Mouse (Mus musculus): ENCODE measurements around the gene Npas3. TPM values are rescaled to one million over a fixed set of nuclear protein-coding genes. Genes with fewer than 3 reads are reported as not detected.

Gene Npas3
- polyA plus RNA-seq, 1 experiment from 2014 or later = 6.3 TPM

- Histone ChIP-seq H3K9ac (replicated peaks) (no peak overlapping the region), H3K4me1 (replicated peaks) (no peaks in the 10 kb centered on the region; the same call in 1 of the 2 replicates), H3K4me2 (no peak overlapping the region), H3K27ac (no peak overlapping the region), H3K36me3 (no peaks in the 10 kb centered on the region), H3K4me3 (replicated peaks) (no peak overlapping the region), H3K27me3 (no peaks in the 10 kb centered on the region), H3K9me3 (no peaks in the 10 kb centered on the region)
- no peak for ATAC-seq (ENCODE audit: insufficient number of reproducible peaks, insufficient read depth, low FRiP score, low TSS enrichment, low read depth)
- 80% methylated on average over 15 of the region's 15 CpGs for WGBS
Measured at GRCm38 (mm10) chr12:54044606-54045334, 796.3 kb downstream of the Npas3 start.

- H3K27me3 ChIP-seq = no peaks in the 10 kb centered on the region
- no peak overlapping the region for H3K9ac ChIP-seq (replicated peaks)
- H3K4me2 ChIP-seq = no peak overlapping the region
- no peaks in the 10 kb centered on the region for H3K9me3 ChIP-seq
- no peak for ATAC-seq (ENCODE audit: insufficient number of reproducible peaks, insufficient read depth, low FRiP score, low TSS enrichment, low read depth)
- H3K4me1 ChIP-seq (replicated peaks) = no peaks in the 10 kb centered on the region; the same call in 1 of the 2 replicates
- H3K36me3 ChIP-seq = no peaks in the 10 kb centered on the region
- no peak overlapping the region for H3K27ac ChIP-seq
- no peak overlapping the region for H3K4me3 ChIP-seq (replicated peaks)
- WGBS = 58% methylated on average over 4 of the region's 4 CpGs
Measured at GRCm38 (mm10) chr12:54045360-54045759, 796.9 kb downstream of the Npas3 start.

GRCm38 (mm10) chr12:54046824-54047223 is 798.3 kb downstream of the Npas3 start:
- H3K9me3 ChIP-seq = no peaks in the 10 kb centered on the region
- ATAC-seq (ENCODE audit: insufficient number of reproducible peaks, insufficient read depth, low FRiP score, low TSS enrichment, low read depth) = no peak
- H3K27me3 ChIP-seq = no peaks in the 10 kb centered on the region
- H3K4me3 ChIP-seq (replicated peaks) = no peak overlapping the region
- H3K36me3 ChIP-seq = no peaks in the 10 kb centered on the region
- WGBS = 56% methylated on average over 6 of the region's 6 CpGs
- H3K4me1 ChIP-seq (replicated peaks) = no peaks in the 10 kb centered on the region; the same call in 1 of the 2 replicates
- H3K27ac ChIP-seq = no peak overlapping the region
- no peak overlapping the region for H3K4me2 ChIP-seq
- no peak overlapping the region for H3K9ac ChIP-seq (replicated peaks)

GRCm38 (mm10) chr12:54048126-54048525 is 799.6 kb downstream of the Npas3 start:
- no peaks in the 10 kb centered on the region for H3K27me3 ChIP-seq
- no peaks in the 10 kb centered on the region for H3K9me3 ChIP-seq
- H3K27ac ChIP-seq = no peak overlapping the region
- no peak for ATAC-seq (ENCODE audit: insufficient number of reproducible peaks, insufficient read depth, low FRiP score, low TSS enrichment, low read depth)
- WGBS = 86% methylated on average over 5 of the region's 5 CpGs
- no peak overlapping the region for H3K4me3 ChIP-seq (replicated peaks)
- H3K4me1 ChIP-seq (replicated peaks) = no peaks in the 10 kb centered on the region; the same call in 1 of the 2 replicates
- H3K36me3 ChIP-seq = no peaks in the 10 kb centered on the region
- H3K4me2 ChIP-seq = no peak overlapping the region
- H3K9ac ChIP-seq (replicated peaks) = no peak overlapping the region

GRCm38 (mm10) chr12:54049926-54050325 is 801.4 kb downstream of the Npas3 start:
- H3K27ac ChIP-seq = no peak overlapping the region
- WGBS = 85% methylated on average over 4 of the region's 4 CpGs
- H3K9me3 ChIP-seq = no peaks in the 10 kb centered on the region
- H3K9ac ChIP-seq (replicated peaks) = no peak overlapping the region
- H3K27me3 ChIP-seq = no peaks in the 10 kb centered on the region
- H3K4me3 ChIP-seq (replicated peaks) = no peak overlapping the region
- no peak for ATAC-seq (ENCODE audit: insufficient number of reproducible peaks, insufficient read depth, low FRiP score, low TSS enrichment, low read depth)
- no peaks in the 10 kb centered on the region for H3K4me1 ChIP-seq (replicated peaks)
- no peak overlapping the region for H3K4me2 ChIP-seq
- H3K36me3 ChIP-seq = no peaks in the 10 kb centered on the region

- no peaks in the 10 kb centered on the region for H3K36me3 ChIP-seq
- H3K4me1 ChIP-seq (replicated peaks) = no peaks in the 10 kb centered on the region
- no peaks in the 10 kb centered on the region for H3K27me3 ChIP-seq
- H3K27ac ChIP-seq = no peak overlapping the region
- no peaks in the 10 kb centered on the region for H3K9me3 ChIP-seq
- no peak overlapping the region for H3K4me3 ChIP-seq (replicated peaks)
- no peak overlapping the region for H3K4me2 ChIP-seq
- ATAC-seq (ENCODE audit: insufficient number of reproducible peaks, insufficient read depth, low FRiP score, low TSS enrichment, low read depth) = no peak
- 32% methylated on average over 3 of the region's 3 CpGs for WGBS
- H3K9ac ChIP-seq (replicated peaks) = no peak overlapping the region
Measured at GRCm38 (mm10) chr12:54052939-54053338, 804.5 kb downstream of the Npas3 start.

- no peak for ATAC-seq (ENCODE audit: insufficient number of reproducible peaks, insufficient read depth, low FRiP score, low TSS enrichment, low read depth)
- Histone ChIP-seq H3K27me3 (no peaks in the 10 kb centered on the region), H3K27ac (no peak overlapping the region), H3K9ac (replicated peaks) (no peak overlapping the region), H3K4me2 (no peak overlapping the region), H3K4me3 (replicated peaks) (no peak overlapping the region), H3K9me3 (no peaks in the 10 kb centered on the region), H3K4me1 (replicated peaks) (no peaks in the 10 kb centered on the region), H3K36me3 (no peaks in the 10 kb centered on the region)
- WGBS = 91% methylated on average over 6 of the region's 6 CpGs
Measured at GRCm38 (mm10) chr12:54053598-54053997, 805.1 kb downstream of the Npas3 start.

GRCm38 (mm10) chr12:54060732-54061131 is 812.3 kb downstream of the Npas3 start:
- WGBS = 8% methylated on average over 8 of the region's 8 CpGs
- peaks cover 25% of the 10 kb centered on the region for H3K27me3 ChIP-seq
- H3K4me2 ChIP-seq = no peak overlapping the region
- H3K27ac ChIP-seq = no peak overlapping the region
- ATAC-seq (ENCODE audit: insufficient number of reproducible peaks, insufficient read depth, low FRiP score, low TSS enrichment, low read depth) = no peak
- H3K9ac ChIP-seq (replicated peaks) = no peak overlapping the region
- no peaks in the 10 kb centered on the region for H3K36me3 ChIP-seq
- no peak overlapping the region for H3K4me3 ChIP-seq (replicated peaks)
- H3K4me1 ChIP-seq (replicated peaks) = peaks cover 15% of the 10 kb centered on the region
- H3K9me3 ChIP-seq = no peaks in the 10 kb centered on the region

GRCm38 (mm10) chr12:54061168-54061567 is 812.7 kb downstream of the Npas3 start:
- H3K4me2 ChIP-seq = no peak overlapping the region
- peaks cover 26% of the 10 kb centered on the region for H3K27me3 ChIP-seq
- no peaks in the 10 kb centered on the region for H3K36me3 ChIP-seq
- no peak overlapping the region for H3K27ac ChIP-seq
- H3K4me3 ChIP-seq (replicated peaks) = no peak overlapping the region
- no peak for ATAC-seq (ENCODE audit: insufficient number of reproducible peaks, insufficient read depth, low FRiP score, low TSS enrichment, low read depth)
- H3K4me1 ChIP-seq (replicated peaks) = peaks cover 15% of the 10 kb centered on the region
- H3K9ac ChIP-seq (replicated peaks) = no peak overlapping the region
- no peaks in the 10 kb centered on the region for H3K9me3 ChIP-seq
- WGBS = 50% methylated on average over 6 of the region's 6 CpGs

GRCm38 (mm10) chr12:54064986-54065385 is 816.5 kb downstream of the Npas3 start:
- no peak for ATAC-seq (ENCODE audit: insufficient number of reproducible peaks, insufficient read depth, low FRiP score, low TSS enrichment, low read depth)

GRCm38 (mm10) chr12:54065607-54066006 is 817.1 kb downstream of the Npas3 start:
- Histone ChIP-seq H3K36me3 (no peaks in the 10 kb centered on the region), H3K27ac (no peak overlapping the region), H3K9ac (replicated peaks) (no peak overlapping the region), H3K4me3 (replicated peaks) (no peak overlapping the region), H3K27me3 (peaks cover 63% of the 10 kb centered on the region), H3K4me2 (peak overlapping the region; percentile 37; the same call in 1 of the 2 replicates), H3K9me3 (no peaks in the 10 kb centered on the region), H3K4me1 (replicated peaks) (peaks cover 25% of the 10 kb centered on the region)
- ATAC-seq (ENCODE audit: insufficient number of reproducible peaks, insufficient read depth, low FRiP score, low TSS enrichment, low read depth) = no peak
- WGBS = 71% methylated on average over 11 of the region's 11 CpGs

More at GRCm38 (mm10) chr12:54064986-54065385, 816.5 kb downstream of the Npas3 start:
- Histone ChIP-seq H3K36me3 (no peaks in the 10 kb centered on the region), H3K27me3 (peaks cover 59% of the 10 kb centered on the region), H3K9ac (replicated peaks) (no peak overlapping the region), H3K4me1 (replicated peaks) (peaks cover 28% of the 10 kb centered on the region), H3K9me3 (no peaks in the 10 kb centered on the region), H3K4me2 (peak overlapping the region; percentile 37), H3K4me3 (replicated peaks) (no peak overlapping the region), H3K27ac (no peak overlapping the region)
- 21% methylated on average over 16 of the region's 16 CpGs for WGBS

- Histone ChIP-seq H3K4me1 (replicated peaks) (peaks cover 25% of the 10 kb centered on the region), H3K4me3 (replicated peaks) (peak overlapping the region; percentile 44), H3K36me3 (no peaks in the 10 kb centered on the region), H3K9me3 (no peaks in the 10 kb centered on the region), H3K27ac (no peak overlapping the region), H3K27me3 (peaks cover 56% of the 10 kb centered on the region), H3K9ac (replicated peaks) (no peak overlapping the region), H3K4me2 (peak overlapping the region; percentile 78)
- WGBS = 33% methylated on average over 14 of the region's 14 CpGs
- ATAC-seq (ENCODE audit: insufficient number of reproducible peaks, insufficient read depth, low FRiP score, low TSS enrichment, low read depth) = peak; percentile 30; the same call in 1 of the 2 replicates
Measured at GRCm38 (mm10) chr12:54067419-54067818, 818.9 kb downstream of the Npas3 start.

All from limb, embryonic 12.5 days (tissue).